Mouse (Mus musculus): ENCODE measurements around the gene Pik3r5. TPM values are rescaled to one million over a fixed set of nuclear protein-coding genes. Genes with fewer than 3 reads are reported as not detected.
A peak's percentile ranks its signal among the peaks of the same experiment; 100 is the strongest.

Pik3r5 gene
- polyA plus RNA-seq, 1 experiment from 2014 or later = 1.5 TPM

DNA sequence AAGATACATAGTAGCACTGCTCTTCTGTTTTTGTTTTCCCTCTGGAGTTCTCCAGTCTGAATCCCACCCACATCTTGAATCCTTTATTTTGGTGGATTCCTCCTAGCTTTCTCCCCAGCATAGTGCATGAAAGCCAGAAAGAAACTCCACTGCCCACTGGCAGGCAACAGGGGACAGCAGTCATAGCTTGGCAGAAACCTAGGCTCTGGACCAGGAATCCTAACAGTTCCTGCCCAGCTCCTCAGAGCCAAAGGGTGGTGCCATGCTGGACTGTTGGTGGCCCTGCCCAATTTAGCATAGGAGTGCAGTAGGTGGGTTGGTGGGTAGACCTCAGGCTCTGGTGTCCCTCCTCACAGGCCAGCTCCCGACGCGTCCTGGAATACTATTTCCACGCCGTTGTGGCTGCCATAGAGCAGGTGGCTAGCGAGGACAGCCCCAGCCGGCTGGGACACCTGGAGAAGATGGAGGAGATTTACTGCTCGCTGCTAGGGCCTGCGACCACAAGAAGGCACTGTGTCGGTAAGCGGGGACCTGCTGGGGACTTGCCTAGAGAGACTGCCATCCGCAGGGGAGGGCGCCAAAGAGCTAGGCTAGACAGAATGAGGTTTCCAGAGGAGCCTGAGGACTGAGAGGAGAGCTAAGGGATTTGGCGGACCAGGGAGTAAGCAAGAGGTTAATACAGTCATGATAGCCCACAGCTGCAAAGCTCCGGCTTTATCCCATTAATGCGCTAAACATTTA is 99.3 kb downstream of the Pik3r5 start:
- Histone ChIP-seq H3K4me3 (ENCODE audit: low read length) (no peak overlapping the region), H3K9me3 (ENCODE audit: control insufficient read depth, low read length) (no peaks in the 10 kb centered on the region), H3K27me3 (ENCODE audit: control insufficient read depth, insufficient read depth, low read length) (no peaks in the 10 kb centered on the region), H3K36me3 (ENCODE audit: control insufficient read depth, insufficient read depth, low read length) (no peaks in the 10 kb centered on the region), H3K9ac (ENCODE audit: low read depth, low read length) (no peak overlapping the region), H3K27ac (ENCODE audit: low read depth, low read length) (no peak overlapping the region), H3K4me1 (ENCODE audit: control insufficient read depth, insufficient read depth, low read length) (no peaks in the 10 kb centered on the region), H3K4me2 (replicated peaks; ENCODE audit: low read depth, low read length) (no peak overlapping the region)
- 25% methylated on average over 16 of the region's 16 CpGs for WGBS
- ATAC-seq (ENCODE audit: low FRiP score, low TSS enrichment) = no peak

DNA sequence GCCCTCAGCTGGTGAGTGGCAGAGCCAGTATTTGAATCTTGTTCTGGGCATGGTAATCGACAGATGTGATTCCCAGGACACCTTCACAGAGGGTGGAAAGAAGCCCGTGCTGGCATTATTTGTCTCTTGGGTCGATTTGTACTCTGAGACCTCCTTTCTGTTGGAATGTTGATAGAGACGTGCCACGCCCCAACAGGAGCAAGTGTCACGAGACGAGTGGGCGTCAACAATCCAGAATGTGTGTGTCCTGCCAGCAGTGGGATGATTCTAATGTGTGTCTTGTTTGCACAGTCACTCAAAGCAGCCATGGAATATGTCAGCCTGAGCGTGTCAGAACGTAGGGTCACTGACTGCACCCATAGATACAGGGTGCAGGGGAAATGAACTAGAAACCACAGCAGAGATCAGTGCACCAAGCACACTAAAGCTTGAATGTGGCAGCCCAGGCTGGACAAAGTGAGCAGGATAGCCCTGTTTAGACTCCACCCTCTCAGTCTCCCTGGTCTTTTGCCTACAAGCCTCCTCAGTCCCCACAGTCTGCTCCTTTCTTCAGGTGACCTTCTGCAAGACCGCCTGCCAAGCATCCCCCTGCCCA is 100.1 kb downstream of the Pik3r5 start:
- no peak overlapping the region for H3K4me3 ChIP-seq (ENCODE audit: low read length)
- H3K9ac ChIP-seq (ENCODE audit: low read depth, low read length) = no peak overlapping the region
- H3K27me3 ChIP-seq (ENCODE audit: control insufficient read depth, insufficient read depth, low read length) = no peaks in the 10 kb centered on the region
- H3K4me2 ChIP-seq (replicated peaks; ENCODE audit: low read depth, low read length) = no peak overlapping the region
- ATAC-seq (ENCODE audit: low FRiP score, low TSS enrichment) = no peak
- no peak overlapping the region for H3K27ac ChIP-seq (ENCODE audit: low read depth, low read length)
- H3K36me3 ChIP-seq (ENCODE audit: control insufficient read depth, insufficient read depth, low read length) = no peaks in the 10 kb centered on the region
- 77% methylated on average over 11 of the region's 11 CpGs for WGBS
- no peaks in the 10 kb centered on the region for H3K4me1 ChIP-seq (ENCODE audit: control insufficient read depth, insufficient read depth, low read length)
- no peaks in the 10 kb centered on the region for H3K9me3 ChIP-seq (ENCODE audit: control insufficient read depth, low read length)

DNA sequence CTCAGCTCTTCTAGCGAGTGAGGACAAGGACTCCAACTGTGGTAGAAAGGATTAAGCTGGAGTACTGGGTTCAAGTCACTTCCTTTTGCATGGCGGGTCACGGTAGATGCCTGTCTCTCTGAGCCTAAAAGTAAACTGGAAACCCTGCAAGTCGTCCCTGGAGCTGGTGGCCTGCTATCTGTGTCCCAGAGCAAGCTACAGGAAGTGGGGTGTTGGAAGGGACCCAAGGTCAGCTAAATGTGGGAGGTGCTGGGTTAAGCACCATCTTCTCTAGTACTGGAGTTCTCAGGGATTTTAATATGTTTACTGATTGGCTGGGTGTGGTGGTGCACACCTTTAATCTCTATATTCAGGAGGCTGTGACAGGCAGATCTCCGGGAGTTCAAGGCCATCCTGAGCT is 100.9 kb downstream of the Pik3r5 start:
- Histone ChIP-seq H3K36me3 (ENCODE audit: control insufficient read depth, insufficient read depth, low read length) (no peaks in the 10 kb centered on the region), H3K9me3 (ENCODE audit: control insufficient read depth, low read length) (no peaks in the 10 kb centered on the region), H3K27ac (ENCODE audit: low read depth, low read length) (no peak overlapping the region), H3K27me3 (ENCODE audit: control insufficient read depth, insufficient read depth, low read length) (no peaks in the 10 kb centered on the region), H3K4me2 (replicated peaks; ENCODE audit: low read depth, low read length) (no peak overlapping the region), H3K4me1 (ENCODE audit: control insufficient read depth, insufficient read depth, low read length) (no peaks in the 10 kb centered on the region), H3K4me3 (ENCODE audit: low read length) (no peak overlapping the region), H3K9ac (ENCODE audit: low read depth, low read length) (no peak overlapping the region)
- ATAC-seq (ENCODE audit: low FRiP score, low TSS enrichment) = no peak
- WGBS = 75% methylated on average over 5 of the region's 5 CpGs

DNA sequence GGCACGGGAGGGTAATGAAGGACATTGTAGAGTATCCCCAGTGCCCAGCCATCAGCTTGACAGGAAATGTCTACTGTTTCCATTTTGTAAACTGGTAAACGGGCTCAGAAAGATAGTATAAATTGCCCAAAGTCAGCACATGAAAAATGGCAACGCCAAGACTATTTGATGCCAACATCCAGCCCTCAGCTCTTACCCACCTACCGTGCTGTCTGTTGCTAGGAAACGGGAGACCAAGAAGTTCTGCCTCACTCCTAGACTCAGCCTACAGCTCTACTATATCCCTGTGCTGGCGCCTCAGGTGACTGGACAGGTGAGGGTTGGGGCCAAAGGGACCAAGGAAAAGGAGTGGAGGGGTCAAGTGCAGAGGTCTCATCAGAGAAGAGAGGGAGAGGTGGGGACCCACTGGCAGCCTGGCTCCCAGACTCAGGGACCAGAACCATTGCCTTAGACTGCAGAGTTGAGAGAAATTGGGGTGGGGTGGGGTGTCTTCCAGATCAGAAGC is 102.1 kb downstream of the Pik3r5 start:
- H3K4me1 ChIP-seq (ENCODE audit: control insufficient read depth, insufficient read depth, low read length) = no peaks in the 10 kb centered on the region
- H3K4me3 ChIP-seq (ENCODE audit: low read length) = no peak overlapping the region
- 87% methylated on average over 6 of the region's 6 CpGs for WGBS
- H3K27ac ChIP-seq (ENCODE audit: low read depth, low read length) = no peak overlapping the region
- no peaks in the 10 kb centered on the region for H3K36me3 ChIP-seq (ENCODE audit: control insufficient read depth, insufficient read depth, low read length)
- no peak overlapping the region for H3K4me2 ChIP-seq (replicated peaks; ENCODE audit: low read depth, low read length)
- no peaks in the 10 kb centered on the region for H3K27me3 ChIP-seq (ENCODE audit: control insufficient read depth, insufficient read depth, low read length)
- H3K9ac ChIP-seq (ENCODE audit: low read depth, low read length) = no peak overlapping the region
- no peak for ATAC-seq (ENCODE audit: low FRiP score, low TSS enrichment)
- no peaks in the 10 kb centered on the region for H3K9me3 ChIP-seq (ENCODE audit: control insufficient read depth, low read length)

DNA sequence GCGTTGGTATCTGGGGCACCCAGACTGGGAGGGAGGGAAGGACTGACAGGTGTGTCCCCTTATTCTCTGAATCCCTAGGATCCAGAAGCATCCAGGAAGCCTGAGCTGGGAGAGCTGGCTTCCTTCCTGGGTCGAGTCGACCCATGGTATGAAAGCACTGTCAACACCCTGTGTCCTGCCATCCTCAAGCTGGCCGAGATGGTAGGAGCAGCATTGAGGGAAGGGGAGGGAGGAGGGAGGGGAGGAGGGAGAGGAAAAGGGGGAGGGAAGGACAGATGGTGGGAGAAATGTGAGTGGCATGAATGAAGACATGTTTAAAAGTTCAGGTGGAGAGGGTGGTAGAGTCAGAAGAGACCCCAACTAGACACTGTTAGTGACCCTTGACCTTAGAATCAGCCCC is 104.1 kb downstream of the Pik3r5 start:
- 81% methylated on average over 4 of the region's 4 CpGs for WGBS
- Histone ChIP-seq H3K4me2 (replicated peaks; ENCODE audit: low read depth, low read length) (no peak overlapping the region), H3K36me3 (ENCODE audit: control insufficient read depth, insufficient read depth, low read length) (no peaks in the 10 kb centered on the region), H3K27me3 (ENCODE audit: control insufficient read depth, insufficient read depth, low read length) (no peaks in the 10 kb centered on the region), H3K4me1 (ENCODE audit: control insufficient read depth, insufficient read depth, low read length) (no peaks in the 10 kb centered on the region), H3K9ac (ENCODE audit: low read depth, low read length) (no peak overlapping the region), H3K4me3 (ENCODE audit: low read length) (no peak overlapping the region), H3K27ac (ENCODE audit: low read depth, low read length) (no peak overlapping the region), H3K9me3 (ENCODE audit: control insufficient read depth, low read length) (no peaks in the 10 kb centered on the region)
- no peak for ATAC-seq (ENCODE audit: low FRiP score, low TSS enrichment)

DNA sequence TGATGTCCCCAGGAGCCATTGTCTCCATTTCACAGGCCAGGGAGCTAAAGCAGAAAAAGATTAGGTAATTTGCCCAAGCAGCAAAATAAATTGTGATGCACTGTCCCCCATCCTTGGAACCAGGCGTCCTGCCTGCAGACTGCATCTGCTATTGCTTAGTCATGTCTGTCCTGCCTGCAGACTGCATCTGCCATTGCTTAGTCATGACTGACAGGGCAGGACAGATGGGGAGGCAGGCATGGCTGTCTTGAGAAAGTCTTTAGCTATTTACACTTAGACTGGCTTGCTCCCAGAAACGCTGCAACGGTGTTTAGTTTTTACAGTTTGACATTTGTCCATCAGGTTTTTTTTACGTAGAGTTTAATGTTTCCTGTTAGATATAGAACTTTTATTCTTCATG is 104.5 kb downstream of the Pik3r5 start:
- no peaks in the 10 kb centered on the region for H3K36me3 ChIP-seq (ENCODE audit: control insufficient read depth, insufficient read depth, low read length)
- no peaks in the 10 kb centered on the region for H3K27me3 ChIP-seq (ENCODE audit: control insufficient read depth, insufficient read depth, low read length)
- no peaks in the 10 kb centered on the region for H3K9me3 ChIP-seq (ENCODE audit: control insufficient read depth, low read length)
- 43% methylated on average over 4 of the region's 4 CpGs for WGBS
- H3K4me1 ChIP-seq (ENCODE audit: control insufficient read depth, insufficient read depth, low read length) = no peaks in the 10 kb centered on the region
- H3K4me3 ChIP-seq (ENCODE audit: low read length) = no peak overlapping the region
- ATAC-seq (ENCODE audit: low FRiP score, low TSS enrichment) = no peak; the same call in 1 of the 2 replicates
- no peak overlapping the region for H3K27ac ChIP-seq (ENCODE audit: low read depth, low read length)
- H3K9ac ChIP-seq (ENCODE audit: low read depth, low read length) = no peak overlapping the region
- H3K4me2 ChIP-seq (replicated peaks; ENCODE audit: low read depth, low read length) = no peak overlapping the region

DNA sequence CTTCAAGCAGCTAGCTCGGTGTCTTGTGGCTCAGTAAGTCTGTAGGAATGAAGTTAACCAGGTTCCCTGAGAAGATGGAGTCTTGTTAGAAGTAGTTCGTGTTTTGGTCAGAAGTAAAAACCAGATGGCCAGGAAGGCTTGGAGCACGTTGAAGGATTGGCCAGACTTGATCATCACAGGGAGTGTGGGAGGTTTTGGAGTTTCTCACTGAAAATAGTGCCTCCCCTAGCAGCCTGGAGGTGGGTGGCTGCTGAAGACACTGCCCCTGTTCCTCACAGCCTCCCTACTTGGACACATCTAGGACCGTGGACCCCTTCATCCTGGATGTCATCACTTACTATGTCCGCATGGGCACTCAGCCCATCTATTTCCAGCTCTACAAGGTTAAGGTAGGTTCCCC is 107.7 kb downstream of the Pik3r5 start:
- Histone ChIP-seq H3K36me3 (ENCODE audit: control insufficient read depth, insufficient read depth, low read length) (no peaks in the 10 kb centered on the region), H3K4me1 (ENCODE audit: control insufficient read depth, insufficient read depth, low read length) (no peaks in the 10 kb centered on the region), H3K27me3 (ENCODE audit: control insufficient read depth, insufficient read depth, low read length) (no peaks in the 10 kb centered on the region), H3K9me3 (ENCODE audit: control insufficient read depth, low read length) (no peaks in the 10 kb centered on the region), H3K27ac (ENCODE audit: low read depth, low read length) (no peak overlapping the region), H3K4me2 (replicated peaks; ENCODE audit: low read depth, low read length) (no peak overlapping the region), H3K4me3 (ENCODE audit: low read length) (no peak overlapping the region), H3K9ac (ENCODE audit: low read depth, low read length) (no peak overlapping the region)
- ATAC-seq (ENCODE audit: low FRiP score, low TSS enrichment) = no peak
- WGBS = 70% methylated on average over 5 of the region's 5 CpGs

DNA sequence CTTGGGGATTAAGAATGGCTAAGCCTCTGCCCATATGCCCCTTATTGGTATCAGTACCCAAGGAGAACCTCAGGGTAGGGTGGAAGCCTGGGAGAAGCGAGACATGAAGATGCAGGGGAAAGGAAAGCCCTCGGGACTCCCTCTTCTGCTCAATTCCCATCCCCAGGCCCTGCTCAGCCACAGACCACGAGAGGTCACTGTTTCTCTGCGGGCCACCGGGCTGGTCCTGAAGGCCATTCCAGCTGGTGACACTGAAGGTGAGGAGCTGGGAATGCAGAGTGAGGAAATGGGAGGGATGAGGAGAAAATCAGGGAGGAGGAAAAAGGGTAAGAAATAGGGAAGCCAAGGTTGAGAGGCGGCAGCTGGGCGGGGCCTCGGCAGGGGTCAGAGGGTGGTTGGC is 112.6 kb downstream of the Pik3r5 start:
- 0 out of 2 replicates have a peak, but pooled peaks have one; percentile 60 for ATAC-seq (ENCODE audit: low FRiP score, low TSS enrichment)
- no peaks in the 10 kb centered on the region for H3K36me3 ChIP-seq (ENCODE audit: control insufficient read depth, insufficient read depth, low read length)
- H3K4me2 ChIP-seq (replicated peaks; ENCODE audit: low read depth, low read length) = no peak overlapping the region; the same call in 1 of the 2 replicates

DNA sequence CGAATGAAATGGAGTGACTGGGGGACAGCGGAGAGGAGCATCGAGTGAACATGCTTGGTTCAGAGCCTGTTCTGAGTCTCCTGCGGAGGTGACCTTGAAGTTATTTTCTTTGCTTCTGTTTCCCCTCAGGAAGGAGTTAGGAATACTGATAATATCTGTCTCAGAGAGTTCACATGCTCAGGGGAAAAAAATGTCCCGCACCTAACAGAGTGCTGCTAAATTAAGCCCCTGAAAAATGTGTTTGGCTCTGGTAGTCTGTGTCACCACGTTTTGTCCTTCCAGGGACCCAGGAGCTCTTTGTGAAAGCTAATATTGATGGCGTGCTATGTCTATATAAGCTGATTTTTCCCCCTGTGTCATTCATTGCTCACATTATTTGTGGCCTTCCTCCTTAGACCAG is 113.3 kb downstream of the Pik3r5 start:
- no peak overlapping the region for H3K4me2 ChIP-seq (replicated peaks; ENCODE audit: low read depth, low read length)
- no peaks in the 10 kb centered on the region for H3K27me3 ChIP-seq (ENCODE audit: control insufficient read depth, insufficient read depth, low read length)
- WGBS = 49% methylated on average over 7 of the region's 7 CpGs
- ATAC-seq (ENCODE audit: low FRiP score, low TSS enrichment) = no peak
- no peak overlapping the region for H3K4me3 ChIP-seq (ENCODE audit: low read length)
- no peak overlapping the region for H3K9ac ChIP-seq (ENCODE audit: low read depth, low read length)
- H3K9me3 ChIP-seq (ENCODE audit: control insufficient read depth, low read length) = no peaks in the 10 kb centered on the region
- 0 out of 2 replicates have a peak, but pooled peaks cover 7% of the 10 kb centered on the region for H3K4me1 ChIP-seq (ENCODE audit: control insufficient read depth, insufficient read depth, low read length)
- no peak overlapping the region for H3K27ac ChIP-seq (ENCODE audit: low read depth, low read length)
- H3K36me3 ChIP-seq (ENCODE audit: control insufficient read depth, insufficient read depth, low read length) = no peaks in the 10 kb centered on the region

More for the DNA sequence above, 112.6 kb downstream of the Pik3r5 start:
- H3K27me3 ChIP-seq (ENCODE audit: control insufficient read depth, insufficient read depth, low read length) = no peaks in the 10 kb centered on the region
- no peak overlapping the region for H3K27ac ChIP-seq (ENCODE audit: low read depth, low read length)
- 0 out of 2 replicates have a peak, but pooled peaks cover 7% of the 10 kb centered on the region for H3K4me1 ChIP-seq (ENCODE audit: control insufficient read depth, insufficient read depth, low read length)
- 10% methylated on average over 8 of the region's 8 CpGs for WGBS
- H3K9me3 ChIP-seq (ENCODE audit: control insufficient read depth, low read length) = no peaks in the 10 kb centered on the region
- no peak overlapping the region for H3K4me3 ChIP-seq (ENCODE audit: low read length)
- H3K9ac ChIP-seq (ENCODE audit: low read depth, low read length) = no peak overlapping the region
